Mouse (Mus musculus): ENCODE measurements around the gene Odf3. TPM values are rescaled to one million over a fixed set of nuclear protein-coding genes. Genes with fewer than 3 reads are reported as not detected.

Odf3 gene
- polyA plus RNA-seq, 1 experiment from 2014 or later: not detected

- Histone ChIP-seq H3K4me2 (replicated peaks; ENCODE audit: low read depth) (peak within 1 kb of the TSS; percentile 92), H3K9ac (ENCODE audit: low read depth, low read length) (peak within 1 kb of the TSS; percentile 87), H3K9me3 (ENCODE audit: control insufficient read depth) (no peaks in the 10 kb centered on the region), H3K36me3 (ENCODE audit: control insufficient read depth, insufficient read depth) (peaks cover 51% of the 10 kb centered on the region), H3K4me3 (ENCODE audit: low read depth, low read length) (peak within 1 kb of the TSS; percentile 80), H3K27ac (ENCODE audit: low read depth, low read length) (peak within 1 kb of the TSS; percentile 98), H3K4me1 (replicated peaks; ENCODE audit: control insufficient read depth, insufficient read depth, low read length) (0 out of 2 replicates have a peak, but pooled peaks cover 8% of the 10 kb centered on the region), H3K27me3 (replicated peaks; ENCODE audit: control insufficient read depth, insufficient read depth, low read length) (no peaks in the 10 kb centered on the region)
- no peak for TF ChIP-seq CTCF (IDR thresholded peaks at IDR 0.05; ENCODE audit: low read depth)
- 26% methylated on average over 40 of the region's 40 CpGs for WGBS
- peak; percentile 9 for ATAC-seq
Observed at GRCm38 (mm10) chr7:140857550-140858505, 10.2 kb downstream of the Odf3 start, which contains the start of gene Bet1l. Bet1l (minus strand) TSS chr7:140857577.

GRCm38 (mm10) chr7:140858746-140859145 is 11.1 kb downstream of the Odf3 start:
- Histone ChIP-seq H3K9me3 (ENCODE audit: control insufficient read depth) (no peaks in the 10 kb centered on the region), H3K27ac (ENCODE audit: low read depth, low read length) (no peak overlapping the region), H3K27me3 (replicated peaks; ENCODE audit: control insufficient read depth, insufficient read depth, low read length) (no peaks in the 10 kb centered on the region), H3K9ac (ENCODE audit: low read depth, low read length) (no peak overlapping the region), H3K4me1 (replicated peaks; ENCODE audit: control insufficient read depth, insufficient read depth, low read length) (0 out of 2 replicates have a peak, but pooled peaks cover 8% of the 10 kb centered on the region), H3K36me3 (ENCODE audit: control insufficient read depth, insufficient read depth) (peaks cover 45% of the 10 kb centered on the region), H3K4me3 (ENCODE audit: low read depth, low read length) (no peak overlapping the region), H3K4me2 (replicated peaks; ENCODE audit: low read depth) (peak overlapping the region; percentile 92)
- WGBS: 96% methylated on average over 8 of the region's 8 CpGs
- ATAC-seq: no peak
- no peak for TF ChIP-seq CTCF (IDR thresholded peaks at IDR 0.05; ENCODE audit: low read depth)

- H3K4me2 ChIP-seq (replicated peaks; ENCODE audit: low read depth): no peak overlapping the region
- no peaks in the 10 kb centered on the region for H3K9me3 ChIP-seq (ENCODE audit: control insufficient read depth)
- no peak for ATAC-seq
- peaks cover 46% of the 10 kb centered on the region for H3K36me3 ChIP-seq (ENCODE audit: control insufficient read depth, insufficient read depth)
- WGBS: 85% methylated on average over 6 of the region's 6 CpGs
- H3K27me3 ChIP-seq (replicated peaks; ENCODE audit: control insufficient read depth, insufficient read depth, low read length): no peaks in the 10 kb centered on the region
- 0 out of 2 replicates have a peak, but pooled peaks cover 8% of the 10 kb centered on the region for H3K4me1 ChIP-seq (replicated peaks; ENCODE audit: control insufficient read depth, insufficient read depth, low read length)
- H3K27ac ChIP-seq (ENCODE audit: low read depth, low read length): no peak overlapping the region
- H3K9ac ChIP-seq (ENCODE audit: low read depth, low read length): no peak overlapping the region
- TF ChIP-seq CTCF (IDR thresholded peaks at IDR 0.05; ENCODE audit: low read depth): no peak
- H3K4me3 ChIP-seq (ENCODE audit: low read depth, low read length): no peak overlapping the region
Observed at GRCm38 (mm10) chr7:140859997-140860396, 12.4 kb downstream of the Odf3 start.

- H3K9me3 ChIP-seq (ENCODE audit: control insufficient read depth): no peaks in the 10 kb centered on the region
- ATAC-seq: no peak
- H3K27me3 ChIP-seq (replicated peaks; ENCODE audit: control insufficient read depth, insufficient read depth, low read length): no peaks in the 10 kb centered on the region
- 84% methylated on average over 5 of the region's 5 CpGs for WGBS
- peaks cover 46% of the 10 kb centered on the region for H3K36me3 ChIP-seq (ENCODE audit: control insufficient read depth, insufficient read depth)
- H3K27ac ChIP-seq (ENCODE audit: low read depth, low read length): no peak overlapping the region
- H3K4me2 ChIP-seq (replicated peaks; ENCODE audit: low read depth): no peak overlapping the region
- H3K9ac ChIP-seq (ENCODE audit: low read depth, low read length): no peak overlapping the region
- 0 out of 2 replicates have a peak, but pooled peaks cover 4% of the 10 kb centered on the region for H3K4me1 ChIP-seq (replicated peaks; ENCODE audit: control insufficient read depth, insufficient read depth, low read length)
- no peak overlapping the region for H3K4me3 ChIP-seq (ENCODE audit: low read depth, low read length)
- TF ChIP-seq CTCF (IDR thresholded peaks at IDR 0.05; ENCODE audit: low read depth): no peak
Observed at GRCm38 (mm10) chr7:140860728-140861127, 13.1 kb downstream of the Odf3 start.

GRCm38 (mm10) chr7:140864761-140865160 is 17.2 kb downstream of the Odf3 start:
- Histone ChIP-seq H3K4me1 (replicated peaks; ENCODE audit: control insufficient read depth, insufficient read depth, low read length) (no peaks in the 10 kb centered on the region), H3K36me3 (ENCODE audit: control insufficient read depth, insufficient read depth) (peaks cover 49% of the 10 kb centered on the region), H3K4me3 (ENCODE audit: low read depth, low read length) (no peak overlapping the region), H3K4me2 (replicated peaks; ENCODE audit: low read depth) (no peak overlapping the region), H3K27ac (ENCODE audit: low read depth, low read length) (no peak overlapping the region), H3K9me3 (ENCODE audit: control insufficient read depth) (no peaks in the 10 kb centered on the region), H3K9ac (ENCODE audit: low read depth, low read length) (no peak overlapping the region), H3K27me3 (replicated peaks; ENCODE audit: control insufficient read depth, insufficient read depth, low read length) (no peaks in the 10 kb centered on the region)
- WGBS: 92% methylated on average over 12 of the region's 12 CpGs
- ATAC-seq: no peak
- TF ChIP-seq CTCF (IDR thresholded peaks at IDR 0.05; ENCODE audit: low read depth): no peak

- no peak for TF ChIP-seq CTCF (IDR thresholded peaks at IDR 0.05; ENCODE audit: low read depth)
- H3K4me3 ChIP-seq (ENCODE audit: low read depth, low read length): no peak overlapping the region
- H3K27me3 ChIP-seq (replicated peaks; ENCODE audit: control insufficient read depth, insufficient read depth, low read length): no peaks in the 10 kb centered on the region
- ATAC-seq: no peak
- no peaks in the 10 kb centered on the region for H3K4me1 ChIP-seq (replicated peaks; ENCODE audit: control insufficient read depth, insufficient read depth, low read length)
- H3K9ac ChIP-seq (ENCODE audit: low read depth, low read length): no peak overlapping the region
- H3K36me3 ChIP-seq (ENCODE audit: control insufficient read depth, insufficient read depth): peaks cover 51% of the 10 kb centered on the region
- H3K9me3 ChIP-seq (ENCODE audit: control insufficient read depth): no peaks in the 10 kb centered on the region
- H3K4me2 ChIP-seq (replicated peaks; ENCODE audit: low read depth): no peak overlapping the region
- WGBS: 93% methylated on average over 4 of the region's 4 CpGs
- no peak overlapping the region for H3K27ac ChIP-seq (ENCODE audit: low read depth, low read length)
Observed at GRCm38 (mm10) chr7:140874224-140874623, 26.6 kb downstream of the Odf3 start.
